Mouse (Mus musculus) CH12.LX (cell line): Measurements from ENCODE around the gene Ms4a6b. TPM values are rescaled to one million over a fixed set of nuclear protein-coding genes. Genes with fewer than 3 reads are reported as not detected.

Experiments
- DNase-seq: peaks from one replicate; pipeline ENCODE4 v3.0.0-alpha.2; 2013; ENCODE audit errors: extremely low read depth
- H3K27ac ChIP-seq: 2 replicates; pipeline ENCODE4 v1.5.1; 2012; ENCODE audit warnings: low read depth, mild to moderate bottlenecking, control low read depth, moderate library complexity; ENCODE audit not compliant: insufficient read depth
- H3K27me3 ChIP-seq: replicated peaks from 2 replicates; pipeline ENCODE3; 2012; ENCODE audit warnings: inconsistent platforms
- H3K36me3 ChIP-seq, 2 experiments: replicated peaks in 1 of 2; 2 replicates each; pipeline versions ENCODE3 to v1.6.1; 2012; ENCODE audit warnings: inconsistent platforms in 1 of 2, low read length in 1 of 2, mild to moderate bottlenecking in 1 of 2, mixed read lengths in 1 of 2, moderate library complexity in 1 of 2; ENCODE audit not compliant: control insufficient read depth in 1 of 2, insufficient read depth in 1 of 2
- H3K4me1 ChIP-seq, 2 experiments: 2 replicates each; pipeline ENCODE4 v1.6.1; 2012; ENCODE audit warnings: inconsistent platforms in 1 of 2, moderate library complexity in 1 of 2; ENCODE audit not compliant: insufficient read depth in 2 of 2, control insufficient read depth in 1 of 2
- H3K4me2 ChIP-seq: 2 replicates; pipeline ENCODE4 v1.6.1; 2012; ENCODE audit warnings: low read depth, mild to moderate bottlenecking, control low read depth; ENCODE audit not compliant: poor library complexity, insufficient read depth, severe bottlenecking
- H3K4me3 ChIP-seq, 3 experiments: fragments of 150-350 bp in 1 of 3; sonication (generic) in 1 of 3; replicated peaks in 1 of 3; 2 replicates each; pipeline versions ENCODE3 to v1.5.1; 2011 to 2012; ENCODE audit warnings: low read depth in 2 of 3, low read length in 2 of 3, mild to moderate bottlenecking in 2 of 3, moderate library complexity in 2 of 3, control low read depth in 1 of 3, improper control_type of control experiment in 1 of 3, inconsistent platforms in 1 of 3, mixed read lengths in 1 of 3; ENCODE audit not compliant: poor library complexity in 1 of 3
- H3K79me2 ChIP-seq: replicated peaks from 2 replicates; pipeline ENCODE4 v1.6.1; 2012; ENCODE audit warnings: mild to moderate bottlenecking, moderate library complexity; ENCODE audit not compliant: control insufficient read depth, poor library complexity, insufficient read depth, severe bottlenecking; ENCODE audit errors: extremely low read depth
- H3K9ac ChIP-seq: 2 replicates; pipeline ENCODE4 v1.6.1; 2012; ENCODE audit warnings: low read depth, mild to moderate bottlenecking, control low read depth, moderate library complexity; ENCODE audit not compliant: insufficient read depth
- H3K9me3 ChIP-seq: replicated peaks from 2 replicates; pipeline ENCODE3; 2012; ENCODE audit warnings: low read length, inconsistent platforms, mixed read lengths
- CHD1 ChIP-seq: IDR thresholded peaks from 2 replicates; pipeline ENCODE4 v1.6.1; 2012; ENCODE audit warnings: low read depth, low read length, improper control_type of control experiment, inconsistent platforms
- CHD2 ChIP-seq: IDR thresholded peaks from 2 replicates; pipeline ENCODE4 v1.6.1; 2011; ENCODE audit warnings: low read length, improper control_type of control experiment
- E2F4 ChIP-seq: IDR thresholded peaks from 2 replicates; pipeline ENCODE4 v1.6.1; 2011; ENCODE audit warnings: low read depth, low read length, improper control_type of control experiment; ENCODE audit not compliant: insufficient replicate concordance
- GABPA ChIP-seq: IDR thresholded peaks from 2 replicates; pipeline ENCODE4 v1.6.1; 2012; ENCODE audit warnings: low read depth, low read length, improper control_type of control experiment, inconsistent platforms; ENCODE audit not compliant: insufficient replicate concordance
- JUN ChIP-seq: IDR thresholded peaks from 2 replicates; pipeline ENCODE4 v1.6.1; 2011; ENCODE audit warnings: low read depth, mild to moderate bottlenecking, low read length, improper control_type of control experiment, moderate library complexity; ENCODE audit not compliant: insufficient read depth
- MAFK ChIP-seq: IDR thresholded peaks from 2 replicates; pipeline ENCODE4 v1.6.1; 2011; ENCODE audit warnings: low read length, improper control_type of control experiment; ENCODE audit not compliant: insufficient replicate concordance
- MAZ ChIP-seq: IDR thresholded peaks from 2 replicates; pipeline ENCODE4 v1.6.1; 2012; ENCODE audit warnings: low read depth, mild to moderate bottlenecking, inconsistent platforms, low read length, improper control_type of control experiment, moderate library complexity
- NELFE ChIP-seq: IDR thresholded peaks from 2 replicates; pipeline ENCODE4 v1.6.1; 2011; ENCODE audit warnings: low read depth, low read length, improper control_type of control experiment
- PAX5 ChIP-seq: IDR thresholded peaks from 2 replicates; pipeline ENCODE4 v1.6.1; 2012; ENCODE audit warnings: low read length, inconsistent platforms, mixed read lengths
- POLR2A ChIP-seq: IDR thresholded peaks from 2 replicates; pipeline ENCODE4 v1.6.1; 2011; ENCODE audit warnings: low read depth, mild to moderate bottlenecking, improper control_type of control experiment, low read length
- SIN3A ChIP-seq: IDR thresholded peaks from 2 replicates; pipeline ENCODE4 v1.6.1; 2012; ENCODE audit warnings: low read length, improper control_type of control experiment, inconsistent platforms
- SMC3 ChIP-seq: IDR thresholded peaks from 2 replicates; pipeline ENCODE4 v1.6.1; 2011; ENCODE audit warnings: low read depth, low read length, improper control_type of control experiment
- TCF12 ChIP-seq: IDR thresholded peaks from 2 replicates; pipeline ENCODE4 v1.6.1; 2014; ENCODE audit warnings: low read depth, mild to moderate bottlenecking, inconsistent platforms, low read length, improper control_type of control experiment
- UBTF ChIP-seq: IDR thresholded peaks from 2 replicates; pipeline ENCODE4 v1.6.1; 2012; ENCODE audit warnings: low read depth, mild to moderate bottlenecking, inconsistent platforms, low read length, improper control_type of control experiment, moderate library complexity
- USF2 ChIP-seq: conservative IDR thresholded peaks from 2 replicates; pipeline ENCODE4 v1.6.1; 2011; ENCODE audit warnings: low read depth, low read length, improper control_type of control experiment
- ZC3H11A ChIP-seq: IDR thresholded peaks from 2 replicates; pipeline ENCODE4 v1.6.1; 2012; ENCODE audit warnings: low read depth, mild to moderate bottlenecking, inconsistent platforms, low read length, improper control_type of control experiment
- ZKSCAN1 ChIP-seq: IDR thresholded peaks from 2 replicates; pipeline ENCODE4 v1.6.1; 2012; ENCODE audit warnings: low read depth, inconsistent platforms, low read length, improper control_type of control experiment, borderline replicate concordance
- ZMIZ1 ChIP-seq: IDR thresholded peaks from 2 replicates; pipeline ENCODE4 v1.6.1; 2012; ENCODE audit warnings: low read depth, mild to moderate bottlenecking, inconsistent platforms, low read length, improper control_type of control experiment
- dilution Hi-C: fragments of 300-500 bp; cut with MboI; formaldehyde crosslinking; loops from 2 replicates; pipeline ENCODE4 v1.14.3; 2020; ENCODE audit warnings: low sequenced_read_pairs; ENCODE audit not compliant: extremely low pct_unique_long_range_greater_than_20kb, extremely low pct_ligation_motif_present
- in situ Hi-C: fragments of 300-500 bp; cut with MboI; formaldehyde crosslinking; loops from 3 replicates; pipeline ENCODE4 v1.14.3; 2019; ENCODE audit warnings: low sequenced_read_pairs, low pct_ligation_motif_present, low pct_unique_long_range_greater_than_20kb, mixed read lengths
- polyA plus RNA-seq: library from polyadenylated mRNA; unstranded; fragments of >175 nt; gene quantifications from 2 replicates; pipeline ENCODE4 v1.2.1, GENCODE M21; 2012; ENCODE audit warnings: low read depth; ENCODE audit not compliant: insufficient read length
- total RNA-seq, 2 experiments: library from RNA; depleted of rRNA; stranded (reverse); fragments of 300-350 nt in 1 of 2; fragments of >200 nt in 1 of 2; gene quantifications; 2 replicates each; pipeline ENCODE4 v1.2.3; 2012 to 2014

Gene Ms4a6b
- total and polyA plus RNA-seq, 3 experiments: 0.55 to 1.9 (median 1.6) TPM

DNA sequence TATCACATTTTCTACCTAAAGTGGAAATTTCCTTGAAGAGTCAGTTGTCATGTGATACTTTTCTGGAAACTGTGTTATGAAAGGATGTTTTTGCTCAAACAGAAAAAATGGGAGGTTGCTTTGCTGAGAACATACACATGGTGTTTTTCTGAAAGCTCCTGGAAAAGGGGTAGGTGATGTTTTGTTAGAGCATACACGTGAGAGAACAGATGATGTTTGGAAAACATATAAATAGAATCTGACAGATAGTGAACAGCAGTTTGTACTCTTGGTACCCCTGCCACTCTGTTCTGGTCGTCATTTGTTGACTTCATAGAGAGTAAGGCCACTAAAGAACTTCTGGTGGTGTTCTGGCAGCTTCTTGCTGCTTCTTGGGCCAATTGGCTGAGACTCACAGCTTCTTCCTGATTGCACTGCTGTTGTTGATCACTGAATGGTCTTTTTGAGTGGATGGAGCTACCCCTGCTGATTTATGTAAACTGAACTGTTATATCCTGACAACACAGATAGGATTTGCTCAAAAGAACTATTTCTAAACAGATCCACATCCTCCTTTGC lies 17.7 kb downstream of the Ms4a6b start:
- Histone ChIP-seq H3K79me2 (no peaks in the 10 kb centered on the region), H3K9me3 (no peaks in the 10 kb centered on the region), H3K4me3 (no peak overlapping the region), H3K4me2 (no peak overlapping the region), H3K27ac (no peak overlapping the region), H3K9ac (no peak overlapping the region), H3K36me3 (no peaks in the 10 kb centered on the region), H3K27me3 (no peaks in the 10 kb centered on the region), H3K4me1 (peaks cover 3 to 7% of the 10 kb centered on the region in 2 experiments)
- no peak for DNase-seq
- in situ Hi-C loops: no loop called here
- no peak for TF ChIP-seq MAZ
- no peak for TF ChIP-seq UBTF
- TF ChIP-seq MAFK: no peak
- TF ChIP-seq ZKSCAN1: no peak
- no peak for TF ChIP-seq E2F4
- TF ChIP-seq NELFE: no peak
- TF ChIP-seq CHD1: no peak
- TF ChIP-seq ZMIZ1: no peak
- TF ChIP-seq USF2: no peak
- TF ChIP-seq GABPA: no peak
- no peak for TF ChIP-seq PAX5
- no peak for TF ChIP-seq ZC3H11A
- dilution Hi-C loops: no loop called here

- no peaks in the 10 kb centered on the region for H3K9me3 ChIP-seq
- no peak within 1 kb of the TSS for H3K27ac ChIP-seq
- no peaks in the 10 kb centered on the region for H3K27me3 ChIP-seq
- H3K4me2 ChIP-seq: no peak within 1 kb of the TSS
- no peaks in the 10 kb centered on the region for H3K36me3 ChIP-seq
- TF ChIP-seq SMC3 (no peak), POLR2A (no peak), JUN (no peak)
- dilution Hi-C loops: no loop called here
- peaks cover 3 to 20% of the 10 kb centered on the region in 2 experiments for H3K4me1 ChIP-seq
- no peaks in the 10 kb centered on the region for H3K79me2 ChIP-seq
- no peak within 1 kb of the TSS for H3K9ac ChIP-seq
- H3K4me3 ChIP-seq: no peak within 1 kb of the TSS
- DNase-seq: no peak
- in situ Hi-C loops: no loop called here
Measured at GRCm38 (mm10) chr19:11536593-11536992, 20.3 kb downstream of the Ms4a6b start, which contains the start of gene Ms4a4d. Gene Ms4a4d, plus strand, starts transcription at chr19:11536801.

DNA sequence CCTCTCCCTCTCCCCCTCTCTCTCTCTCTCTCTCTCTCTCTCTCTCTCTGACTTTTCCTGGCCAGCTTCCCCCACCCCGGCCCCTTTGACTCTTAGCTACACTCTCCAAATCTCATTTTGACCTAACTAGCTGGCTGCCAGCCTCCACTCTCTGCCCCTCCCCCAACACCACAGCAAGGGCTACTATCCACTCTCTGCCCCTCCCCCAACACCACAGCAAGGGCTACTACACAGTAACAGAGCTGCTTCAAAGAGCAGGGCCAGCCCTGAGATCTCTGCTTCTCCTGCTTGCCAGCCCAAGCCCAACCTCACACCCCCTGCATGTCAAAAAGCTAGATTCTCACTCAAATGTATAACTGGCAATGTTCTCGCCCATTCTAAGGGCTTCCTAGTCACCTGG lies 21.0 kb downstream of the Ms4a6b start:
- no peak overlapping the region for H3K27ac ChIP-seq
- H3K36me3 ChIP-seq: no peaks in the 10 kb centered on the region
- peaks cover 3 to 20% of the 10 kb centered on the region in 2 experiments for H3K4me1 ChIP-seq
- H3K9ac ChIP-seq: no peak overlapping the region
- in situ Hi-C loops (no loop called here), dilution Hi-C loops (no loop called here)
- no peaks in the 10 kb centered on the region for H3K9me3 ChIP-seq
- no peaks in the 10 kb centered on the region for H3K27me3 ChIP-seq
- H3K79me2 ChIP-seq: no peaks in the 10 kb centered on the region
- TF ChIP-seq SIN3A: no peak
- TF ChIP-seq TCF12: no peak
- TF ChIP-seq CHD2: peak; percentile 58; the same call in 1 of the 2 replicates
- TF ChIP-seq, all 38 proteins: peak for 1
- no peak overlapping the region for H3K4me2 ChIP-seq
- no peak for DNase-seq
- H3K4me3 ChIP-seq: no peak overlapping the region
